ENCODE assay signal across 8 mouse cellular contexts in the genomic region with DNA sequence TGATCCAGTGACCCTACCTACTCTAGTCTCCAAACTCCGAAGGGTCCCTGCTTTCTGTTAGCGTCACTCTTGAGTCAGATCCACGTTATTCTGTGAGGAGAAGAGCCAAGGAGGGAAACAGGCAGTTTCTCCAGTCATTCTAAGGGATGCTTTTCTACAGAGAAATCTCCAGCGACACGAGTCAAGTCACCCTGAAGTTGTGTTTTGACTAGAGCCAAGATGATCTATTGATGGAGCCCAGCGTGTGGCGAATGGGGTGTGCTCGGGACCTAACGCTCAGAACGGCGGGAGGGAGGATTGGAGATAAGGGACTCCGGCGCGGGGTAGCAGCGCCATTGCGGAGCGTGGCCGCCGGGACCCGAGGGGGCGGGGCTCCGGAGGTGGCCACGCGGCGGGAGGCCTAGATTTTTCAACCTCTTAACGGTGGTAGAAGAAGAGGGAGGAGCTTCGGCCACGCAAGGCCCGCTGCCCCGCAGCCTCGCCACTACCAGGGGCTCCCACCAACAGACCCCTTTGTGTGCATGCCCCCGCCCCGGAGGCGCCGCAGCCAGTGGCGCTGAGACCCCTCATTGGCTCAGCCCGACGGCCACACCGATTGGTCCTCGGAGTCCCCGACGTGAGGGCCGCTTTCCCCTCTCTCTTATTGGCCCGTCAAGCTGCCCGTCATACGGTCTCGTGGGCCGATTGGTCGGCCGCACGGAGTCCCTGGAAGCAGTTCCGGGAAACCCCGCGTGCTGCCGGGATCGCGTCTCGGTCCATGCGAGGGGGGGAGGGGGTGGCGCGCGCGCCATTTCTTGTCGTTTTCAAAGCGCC. TPM values are rescaled to one million over a fixed set of nuclear protein-coding genes. Genes with fewer than 3 reads are reported as not detected.
DNase-seq lines count a peak whose midpoint lies in the region; ATAC-seq lines count a peak whose summit lies in the region.

A gene (plus strand): TSS at position 714 of the 813 bp plus-strand sequence.

- peak; percentile 96 for DNase-seq in adipocyte (ENCODE audit: low spot score)
- DNase-seq in embryo, embryonic 10 days (ENCODE audit: low spot score): peak; percentile 99
- peak; percentile 100 for DNase-seq in gastrocnemius, postnatal 10 days
- DNase-seq in induced T-regulatory cell, adult 2 months (ENCODE audit: low read depth): peak; percentile 99
- DNase-seq in left cerebral cortex, adult 9 months (ENCODE audit: low spot score in 2 of 2): peak; percentile 96 to 99
- DNase-seq in right cerebral cortex, postnatal 14 days: peak; percentile 100
- peak; percentile 99 for DNase-seq in urinary bladder, postnatal 36 days (ENCODE audit: low spot score in 2 of 2)

- ATAC-seq in megakaryocyte progenitor cell, adult 5-6 weeks (replicated peaks; ENCODE audit: poor library complexity): peak; percentile 92

RNA-seq across cellular contexts. Expression of the gene that starts here (rescaled TPM):
- total RNA-seq in gastrocnemius, postnatal 10 days (2021): 10 to 100 TPM; 40.9 to 53.0 TPM
- total RNA-seq in megakaryocyte progenitor cell, adult 5-6 weeks (2015): 114 and 118 TPM in 2 replicates
- total RNA-seq in megakaryocyte progenitor cell, adult 5-6 weeks (2017): 179 and 224 TPM in 2 replicates

Comparison
In these comparisons a context has a peak if more than half of its experiments do, and no peak if none do; other contexts are left out.
1. Peak in every context shown above with its lines: DNase-seq and ATAC-seq.